Mouse (Mus musculus) forebrain, embryonic 11.5 days (tissue): ENCODE results near the gene Gm5798. TPM values are rescaled to one million over a fixed set of nuclear protein-coding genes. Genes with fewer than 3 reads are reported as not detected.
"Not testable (repeated sequence)": the region's sequence is repeated elsewhere in the genome, so short reads cannot be mapped to it uniquely, and the experiment has no call there.

ENCODE experiments used
- ATAC-seq: fragments of 200-750 bp; cut with Nextera tagmentation; replicated peaks from 2 replicates; pipeline ENCODE4 v1.8.0; 2017; ENCODE audit warnings: moderate TSS enrichment; ENCODE audit not compliant: low FRiP score
- DNase-seq: peaks from one replicate; pipeline ENCODE4 v3.0.0-alpha.2; 2017; ENCODE audit warnings: low spot score
- H3K27ac ChIP-seq: fragments of 300-500 bp; sonication (generic); 2 replicates; pipeline ENCODE4 v1.5.1; 2014; ENCODE audit warnings: low read depth, low read length
- H3K27me3 ChIP-seq: fragments of 300-500 bp; sonication (generic); 2 replicates; pipeline ENCODE4 v1.6.1; 2014; ENCODE audit warnings: mild to moderate bottlenecking, low read length, mixed read lengths; ENCODE audit not compliant: control insufficient read depth, insufficient read depth
- H3K36me3 ChIP-seq: fragments of 300-500 bp; sonication (generic); 2 replicates; pipeline ENCODE4 v1.6.1; 2014; ENCODE audit warnings: mild to moderate bottlenecking, low read length, moderate library complexity, mixed read lengths; ENCODE audit not compliant: control insufficient read depth, insufficient read depth
- H3K4me1 ChIP-seq: fragments of 300-500 bp; sonication (generic); replicated peaks from 2 replicates; pipeline ENCODE4 v1.6.1; 2014; ENCODE audit warnings: low read length, mixed read lengths; ENCODE audit not compliant: control insufficient read depth, insufficient read depth
- H3K4me2 ChIP-seq: fragments of 300-500 bp; sonication (generic); 2 replicates; pipeline ENCODE4 v1.6.1; 2014; ENCODE audit warnings: low read depth, mild to moderate bottlenecking, low read length, moderate library complexity, mixed read lengths; ENCODE audit not compliant: severe bottlenecking
- H3K4me3 ChIP-seq: fragments of 300-500 bp; sonication (generic); 2 replicates; pipeline ENCODE4 v1.5.1; 2014; ENCODE audit warnings: low read depth, low read length
- H3K9ac ChIP-seq: fragments of 300-500 bp; sonication (generic); 2 replicates; pipeline ENCODE4 v1.6.1; 2014; ENCODE audit warnings: low read length
- H3K9me3 ChIP-seq: fragments of 300-500 bp; sonication (generic); 2 replicates; pipeline ENCODE4 v1.6.1; 2016; ENCODE audit warnings: low read length, mixed read lengths; ENCODE audit not compliant: control insufficient read depth
- WGBS: fragments of 180-500 bp; shearing (Covaris S2); extraction: QIAGEN DNeasy Blood & Tissue Kit; methylation state at CpG from one replicate; pipeline ENCODE4 v1.1.7; 2014; 5-methylcytosine and 5-hydroxymethylcytosine counted together
- polyA plus RNA-seq: library from polyadenylated mRNA; unstranded; fragments of >200 nt; fragmentation: Nextera tagmentation; extraction: Ambion mirVana; gene quantifications from 2 replicates; pipeline ENCODE4 v1.2.1, GENCODE M21; 2014

Gene Gm5798
- polyA plus RNA-seq, result not detected in 2 replicates

DNA sequence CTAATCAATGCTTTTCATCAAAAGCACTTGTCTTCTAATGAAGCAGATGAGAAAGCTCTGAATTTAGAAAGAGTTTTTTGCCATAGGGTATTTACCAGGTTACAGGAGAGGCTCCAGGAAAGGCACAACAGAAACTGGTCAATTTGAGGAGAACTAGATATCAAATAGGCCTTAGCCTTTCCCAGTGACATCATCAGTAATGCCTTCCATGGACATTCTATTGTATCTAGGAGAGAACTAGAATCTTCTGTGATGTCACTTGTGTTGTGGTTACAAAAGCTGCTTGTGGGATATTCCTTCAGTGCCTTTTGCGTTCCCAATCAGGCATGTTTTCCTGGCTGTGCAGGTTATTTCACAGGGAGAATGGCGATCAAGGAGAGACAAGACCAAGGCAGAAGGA is at the start of gene Gm5798:
Gm5798 (plus strand) TSS at position 301 of the 400 bp plus-strand sequence.
- H3K9ac ChIP-seq, H3K27me3 ChIP-seq, H3K4me3 ChIP-seq, ATAC-seq, H3K4me1 ChIP-seq, H3K27ac ChIP-seq, DNase-seq, H3K36me3 ChIP-seq, H3K4me2 ChIP-seq, H3K9me3 ChIP-seq: not testable (repeated sequence)
- WGBS, result 62% methylated on average over 2 of the region's 2 CpGs

DNA sequence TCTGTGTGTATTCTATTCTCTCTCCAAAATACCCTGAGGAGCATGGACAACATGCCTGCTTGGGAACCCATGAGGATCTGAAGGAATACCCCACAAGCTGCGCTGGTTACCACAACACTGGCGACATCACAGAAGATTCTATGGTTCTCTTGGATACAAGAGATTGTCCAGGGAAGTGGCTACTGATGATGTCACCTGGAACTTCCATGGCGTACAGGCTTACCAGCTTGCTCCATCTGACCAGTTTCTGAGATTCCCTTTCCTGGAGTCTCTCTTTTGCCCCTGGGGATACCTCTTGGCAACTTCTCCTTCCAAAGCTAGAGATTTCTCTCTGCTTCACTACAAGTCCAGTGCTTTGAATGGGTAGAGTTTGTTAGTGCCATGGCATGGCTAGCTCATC is 37.9 kb downstream of the Gm5798 start, which contains the start of gene Gm7945:
Gm7945 (minus strand) TSS at position 101 of the 400 bp plus-strand sequence.
- not testable (repeated sequence) for H3K4me3 ChIP-seq, H3K4me2 ChIP-seq, ATAC-seq, H3K36me3 ChIP-seq, H3K4me1 ChIP-seq, H3K9me3 ChIP-seq, H3K9ac ChIP-seq, H3K27ac ChIP-seq, DNase-seq, H3K27me3 ChIP-seq
- WGBS, result no CpG with 5 or more reads among the region's 3 CpGs

Other genes with a start within 250 kb of the Gm5798 start
- not detected in 2 replicates for gene Mat1a, start 243.6 kb upstream of the Gm5798 start, polyA plus RNA-seq
- not detected in 2 replicates for gene Sftpa1, start 216.8 kb upstream of the Gm5798 start, polyA plus RNA-seq
- not detected in 2 replicates for gene Mbl1, start 197.2 kb upstream of the Gm5798 start, polyA plus RNA-seq
- not detected in 2 replicates for gene Sftpd, start 163.5 kb upstream of the Gm5798 start, polyA plus RNA-seq
- gene Gm2832, start 69.8 kb upstream of the Gm5798 start, polyA plus RNA-seq, result not detected in 2 replicates
- gene Gm7945, start 37.8 kb downstream of the Gm5798 start, polyA plus RNA-seq, result not detected in 2 replicates
- not detected in 2 replicates for gene Gm6482, start 59.7 kb downstream of the Gm5798 start, polyA plus RNA-seq
- gene Gm7954, start 104.9 kb downstream of the Gm5798 start, polyA plus RNA-seq, result not detected in 2 replicates
- gene Gm3486, start 140.9 kb downstream of the Gm5798 start, polyA plus RNA-seq, result not detected in 2 replicates
- gene Gm7970, start 207.0 kb downstream of the Gm5798 start, polyA plus RNA-seq, result not detected in 2 replicates
- not detected in 2 replicates for gene 1700049E17Rik2, start 224.6 kb downstream of the Gm5798 start, polyA plus RNA-seq